Mouse (Mus musculus) adrenal gland, postnatal 4 days (tissue): ENCODE measurements around the gene Gm973. TPM values are rescaled to one million over a fixed set of nuclear protein-coding genes. Genes with fewer than 3 reads are reported as not detected.

Experiments
- DNase-seq, 2 experiments: peaks; one replicate each; pipeline ENCODE4 v3.0.0; 2021 to 2022; ENCODE audit warnings: low spot score in 2 of 2, mixed read lengths in 2 of 2
- total RNA-seq, 2 experiments: library from RNA; stranded (reverse); gene quantifications; 2 replicates each; pipeline ENCODE4 v1.2.3; 2021

Gm973 gene
- total RNA-seq, 2 experiments from 2014 or later: 31.3 to 33.2 TPM

DNA sequence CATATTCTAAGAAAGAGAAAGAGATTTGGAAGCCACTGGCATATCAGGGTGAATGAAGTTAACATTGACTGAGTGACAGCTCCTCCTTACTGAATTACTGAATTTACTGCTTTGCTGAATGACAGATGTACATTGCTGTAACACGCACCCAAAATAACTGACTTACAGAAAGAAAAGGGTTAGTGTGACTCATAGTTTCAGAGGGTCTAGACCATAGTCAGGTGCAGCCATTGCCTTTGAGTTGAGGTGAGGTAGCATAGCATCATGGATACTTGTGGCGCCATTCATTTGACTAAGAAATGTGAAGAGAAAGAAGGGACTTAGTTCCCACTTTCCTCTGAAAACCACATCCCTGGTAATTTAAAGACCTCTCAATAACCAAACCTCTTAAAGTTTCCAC lies 157.6 kb downstream of the Gm973 start:
- DNase-seq: no peak

DNA sequence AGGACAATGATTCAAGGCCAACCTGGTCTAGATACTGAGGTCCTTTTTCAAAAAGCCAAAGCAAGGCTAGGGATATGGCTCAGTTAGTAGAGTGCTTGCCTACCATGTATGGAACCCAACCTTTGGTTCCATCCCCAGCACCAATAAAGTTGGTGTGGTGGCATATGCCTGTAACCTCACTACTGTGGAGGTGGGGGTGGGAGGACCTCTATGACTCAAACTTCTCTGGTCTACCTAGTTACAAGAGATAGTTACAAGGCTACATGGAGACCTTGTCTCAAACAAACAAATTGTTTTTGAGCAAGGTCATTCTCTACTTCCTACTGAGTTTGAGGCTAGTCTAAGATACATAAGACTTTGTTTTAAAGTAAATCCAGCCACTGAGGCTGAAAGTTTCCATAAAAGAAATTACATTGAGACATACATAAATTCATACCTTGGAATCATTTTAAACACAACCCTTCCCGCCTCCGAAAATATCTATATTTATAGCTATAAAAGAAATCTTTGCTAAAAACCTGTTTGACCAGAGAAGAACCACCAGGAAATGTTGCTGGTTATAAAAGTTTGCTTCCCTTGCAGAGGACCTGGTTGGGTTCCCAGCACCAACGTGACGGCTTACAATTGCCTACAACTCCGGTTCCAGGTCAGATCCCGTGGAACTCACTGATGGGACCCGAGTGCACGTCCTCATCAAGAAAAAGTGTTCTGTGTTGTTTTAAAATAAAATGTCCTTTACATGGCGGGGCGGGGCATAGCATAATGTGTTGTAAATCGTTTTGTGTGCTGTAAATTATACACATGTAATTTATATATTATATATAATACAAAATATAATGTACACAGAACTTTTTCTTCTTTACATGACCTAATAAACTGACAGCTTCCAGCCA lies 168.1 kb downstream of the Gm973 start:
- DNase-seq: no peak

DNA sequence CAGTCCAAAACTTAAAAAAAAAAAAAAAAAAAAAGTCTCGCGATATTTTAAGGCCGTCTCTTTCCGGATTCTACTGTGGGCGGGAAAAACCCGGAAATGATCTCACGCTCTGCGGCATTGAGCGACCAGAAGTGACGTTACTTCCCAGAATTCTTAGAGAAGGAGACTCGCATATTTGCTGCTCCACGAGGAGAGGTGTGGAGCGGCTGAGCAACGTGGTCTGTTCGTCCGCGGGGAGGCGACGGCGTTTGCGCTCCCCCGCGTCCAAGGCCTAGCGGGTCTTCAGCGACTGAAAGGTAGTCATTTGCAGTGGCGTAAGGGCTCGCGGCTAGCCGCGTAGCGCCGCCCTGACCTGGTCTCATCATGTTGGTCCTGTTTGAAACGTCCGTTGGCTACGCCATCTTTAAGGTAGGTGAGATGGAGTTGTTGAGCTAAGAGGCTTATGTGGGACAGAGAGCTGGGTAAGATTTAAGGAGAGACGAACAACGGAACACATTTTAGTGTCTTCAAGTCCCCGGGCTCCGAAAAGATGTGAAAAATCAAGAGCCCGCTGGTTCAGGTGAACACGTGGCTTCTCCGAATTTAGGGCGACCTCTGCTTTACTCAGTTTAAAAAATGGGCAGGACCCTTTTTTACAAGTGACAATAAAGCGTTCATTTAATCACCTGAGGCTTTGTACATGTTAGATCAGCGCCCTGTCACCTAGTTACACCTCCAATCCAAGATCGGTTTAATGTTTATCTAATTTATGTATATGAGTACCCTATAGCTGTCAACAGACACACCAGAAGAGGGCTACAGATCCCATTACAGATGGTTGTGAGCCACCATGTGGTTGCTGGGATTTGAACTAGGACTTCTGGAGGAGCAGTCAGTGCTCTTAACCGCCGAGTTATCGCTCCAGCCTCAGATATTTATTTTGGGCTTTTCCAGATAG lies 169.0 kb downstream of the Gm973 start, which contains the start of gene Nop58:
Gene Nop58 (plus strand): TSS at position 153 of the 937 bp plus-strand sequence.
- DNase-seq: peak; percentile 48 to 76

Other genes starting within 250 kb of the Gm973 start
- 10 to 100 TPM; 23.6 to 28.7 TPM for gene Fzd7, start 33.8 kb upstream of the Gm973 start, total RNA-seq
- 100 to 1,000 TPM; 158 to 163 TPM for gene Sumo1, start 154.6 kb downstream of the Gm973 start, total RNA-seq
- 100 to 1,000 TPM; 146 to 164 TPM for gene Nop58, start 168.7 kb downstream of the Gm973 start, total RNA-seq
- gene Bmpr2, start 247.1 kb downstream of the Gm973 start, total RNA-seq: 10 to 100 TPM; 66.6 to 70.0 TPM